ENCODE assay signal across 9 mouse cellular contexts in the genomic region with DNA sequence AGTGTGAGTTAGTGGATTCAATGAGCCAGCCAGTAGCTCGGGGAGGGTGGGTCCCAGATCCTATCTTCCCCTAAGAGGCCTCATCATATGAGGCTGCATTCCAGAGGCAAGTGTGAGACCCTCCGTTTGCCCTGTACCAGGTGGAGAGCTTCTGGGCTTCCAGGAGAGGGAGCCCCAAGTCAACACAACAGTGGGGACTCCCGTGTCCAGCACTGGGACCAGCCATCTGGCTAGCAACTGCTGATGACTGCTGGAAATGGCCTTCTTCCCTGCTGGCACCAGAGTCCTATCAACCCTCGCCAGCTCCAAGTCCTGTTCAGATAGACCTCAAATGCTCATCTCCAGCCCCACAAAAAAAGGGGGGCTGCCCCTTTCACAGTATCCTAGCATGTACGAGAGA. TPM values are rescaled to one million over a fixed set of nuclear protein-coding genes. Genes with fewer than 3 reads are reported as not detected.
A peak's percentile ranks its signal among the peaks of the same experiment; 100 is the strongest.
DNase-seq lines count a peak whose midpoint lies in the region; ATAC-seq lines count a peak whose summit lies in the region.
"Had no signal": no experiment of that assay in that cellular context is flagged by ENCODE, and none has a peak within 500 bp of the region (broad histone marks: within the 10 kb centered on the region; RNA-seq: fewer than 3 reads in every experiment).

No protein-coding gene starts in this region.

- H3K27me3 ChIP-seq in midbrain, embryonic 14.5 days (ENCODE audit: control insufficient read depth, insufficient read depth, low read length): no peaks in the 10 kb centered on the region
- no peaks in the 10 kb centered on the region for H3K27me3 ChIP-seq in midbrain, embryonic 15.5 days (replicated peaks)

- intact Hi-C loops in left cerebral cortex, postnatal 4 days (cut with DNase I): no loop called here

- H3K4me1 ChIP-seq in midbrain, embryonic 14.5 days (ENCODE audit: control insufficient read depth, insufficient read depth, low read length): peaks cover 1% of the 10 kb centered on the region; the same call in 1 of the 2 replicates
- H3K4me1 ChIP-seq in midbrain, embryonic 15.5 days: 0 out of 2 replicates have a peak, but pooled peaks cover 9% of the 10 kb centered on the region

- H3K9ac ChIP-seq in midbrain, embryonic 14.5 days (replicated peaks; ENCODE audit: low read length): no peak overlapping the region
- H3K9ac ChIP-seq in midbrain, embryonic 15.5 days: no peak overlapping the region

- WGBS in midbrain, embryonic 14.5 days: 50% methylated on average over 5 of the region's 5 CpGs
- WGBS in midbrain, embryonic 15.5 days: 56% methylated on average over 5 of the region's 5 CpGs

- H3K4me3 ChIP-seq in midbrain, embryonic 14.5 days (replicated peaks; ENCODE audit: low read depth, low read length): no peak overlapping the region
- no peak overlapping the region for H3K4me3 ChIP-seq in midbrain, embryonic 15.5 days
- H3K4me3 ChIP-seq: heart, embryonic 13.5 days had no signal

- ATAC-seq in midbrain, embryonic 14.5 days (ENCODE audit: low FRiP score, low TSS enrichment): no peak
- no peak for ATAC-seq in midbrain, embryonic 15.5 days (replicated peaks)
- ATAC-seq in erythroblast, adult 5-6 weeks (replicated peaks; ENCODE audit: low FRiP score, poor library complexity, severe bottlenecking): no peak

- H3K27ac ChIP-seq in midbrain, embryonic 14.5 days (replicated peaks; ENCODE audit: low read depth, low read length): no peak overlapping the region
- H3K27ac ChIP-seq in midbrain, embryonic 15.5 days: no peak overlapping the region
- H3K27ac ChIP-seq: heart, embryonic 13.5 days had no signal

- H3K9me3 ChIP-seq in midbrain, embryonic 14.5 days (ENCODE audit: control insufficient read depth, low read length): no peaks in the 10 kb centered on the region
- no peaks in the 10 kb centered on the region for H3K9me3 ChIP-seq in midbrain, embryonic 15.5 days
- H3K9me3 ChIP-seq: heart, embryonic 13.5 days had no signal

- no peak overlapping the region for H3K4me2 ChIP-seq in midbrain, embryonic 14.5 days (ENCODE audit: low read length)
- H3K4me2 ChIP-seq in midbrain, embryonic 15.5 days: no peak overlapping the region
- H3K4me2 ChIP-seq: heart, embryonic 13.5 days had no signal

- H3K36me3 ChIP-seq in midbrain, embryonic 14.5 days (ENCODE audit: control insufficient read depth, insufficient read depth, low read length): peaks cover 61% of the 10 kb centered on the region
- H3K36me3 ChIP-seq in midbrain, embryonic 15.5 days (replicated peaks): no peaks in the 10 kb centered on the region
- H3K36me3 ChIP-seq: heart, embryonic 13.5 days had no signal

- peak; percentile 37 for DNase-seq in heart, postnatal 4 days
- no peak for DNase-seq in heart, adult 11 months
- DNase-seq in midbrain, embryonic 14.5 days: peak; percentile 64
- peak; percentile 70 for DNase-seq in cerebellum, adult 8-10 months
- DNase-seq in left cerebral cortex, postnatal 4 days: peak; percentile 82
- DNase-seq in thymus, postnatal 14 days: no peak

RNA-seq across cellular contexts. Expression of a gene that starts 10.9 kb away (rescaled TPM):
- total RNA-seq in heart, postnatal 4 days (2021): under 1 TPM; 0.11 to 0.17 TPM
- polyA plus RNA-seq in midbrain, embryonic 14.5 days (2014; fragmentation: Nextera tagmentation; extraction: Ambion mirVana): 50.8 and 52.6 TPM in 2 replicates
- 46.3 and 55.9 TPM in 2 replicates for polyA plus RNA-seq in midbrain, embryonic 15.5 days (2015; fragmentation: Nextera tagmentation; extraction: Ambion mirVana)
- 10 to 100 TPM; 26.8 to 33.5 TPM for total RNA-seq in left cerebral cortex, postnatal 4 days (2021)
- total RNA-seq in erythroblast, adult 5-6 weeks (2015; ENCODE audit: low replicate concordance): not detected in 2 replicates
- total RNA-seq in erythroblast, adult 5-6 weeks (2017; ENCODE audit: low replicate concordance): not detected in 2 replicates

RNA-seq across cellular contexts. Expression of a gene that starts 46.1 kb away (rescaled TPM):
- under 1 TPM; 0.29 to 0.33 TPM for total RNA-seq in heart, postnatal 4 days (2021)
- polyA plus RNA-seq in midbrain, embryonic 14.5 days (2014; fragmentation: Nextera tagmentation; extraction: Ambion mirVana): 0.16 and 0.24 TPM in 2 replicates
- polyA plus RNA-seq in midbrain, embryonic 15.5 days (2015; fragmentation: Nextera tagmentation; extraction: Ambion mirVana): 0.11 and 0.22 TPM in 2 replicates
- under 1 TPM; 0.50 to 0.87 TPM for total RNA-seq in left cerebral cortex, postnatal 4 days (2021)
- total RNA-seq in erythroblast, adult 5-6 weeks (2015; ENCODE audit: low replicate concordance): 1.7 TPM in 1 of 2 replicates, not detected in the other
- total RNA-seq in erythroblast, adult 5-6 weeks (2017; ENCODE audit: low replicate concordance): 0.26 and 0.42 TPM in 2 replicates

Comparison
In these comparisons a context has a peak if more than half of its experiments do, and no peak if none do; other contexts are left out.
1. DNase-seq: peak in heart, postnatal 4 days (single experiment), midbrain, embryonic 14.5 days (single experiment), cerebellum, adult 8-10 months (single experiment) and left cerebral cortex, postnatal 4 days (single experiment); none in heart, adult 11 months (single experiment) and thymus, postnatal 14 days (single experiment).
2. RNA of a gene that starts 10.9 kb away (total RNA-seq): 26.8 to 33.5 TPM in left cerebral cortex, postnatal 4 days; 0.11 to 0.17 TPM in heart, postnatal 4 days and not detected in erythroblast, adult 5-6 weeks; every median in the first group is over 10 times any median in the second.